Mouse (Mus musculus) cerebral cortex, adult 2 months (tissue): Measurements from ENCODE around the gene Hlcs.

Experiments used
- WGBS: fragments of 180-500 bp; shearing (Covaris S2); methylation state at CpG from one replicate; pipeline ENCODE4 v1.1.7; 2018; 5-methylcytosine and 5-hydroxymethylcytosine counted together

Hlcs gene

DNA sequence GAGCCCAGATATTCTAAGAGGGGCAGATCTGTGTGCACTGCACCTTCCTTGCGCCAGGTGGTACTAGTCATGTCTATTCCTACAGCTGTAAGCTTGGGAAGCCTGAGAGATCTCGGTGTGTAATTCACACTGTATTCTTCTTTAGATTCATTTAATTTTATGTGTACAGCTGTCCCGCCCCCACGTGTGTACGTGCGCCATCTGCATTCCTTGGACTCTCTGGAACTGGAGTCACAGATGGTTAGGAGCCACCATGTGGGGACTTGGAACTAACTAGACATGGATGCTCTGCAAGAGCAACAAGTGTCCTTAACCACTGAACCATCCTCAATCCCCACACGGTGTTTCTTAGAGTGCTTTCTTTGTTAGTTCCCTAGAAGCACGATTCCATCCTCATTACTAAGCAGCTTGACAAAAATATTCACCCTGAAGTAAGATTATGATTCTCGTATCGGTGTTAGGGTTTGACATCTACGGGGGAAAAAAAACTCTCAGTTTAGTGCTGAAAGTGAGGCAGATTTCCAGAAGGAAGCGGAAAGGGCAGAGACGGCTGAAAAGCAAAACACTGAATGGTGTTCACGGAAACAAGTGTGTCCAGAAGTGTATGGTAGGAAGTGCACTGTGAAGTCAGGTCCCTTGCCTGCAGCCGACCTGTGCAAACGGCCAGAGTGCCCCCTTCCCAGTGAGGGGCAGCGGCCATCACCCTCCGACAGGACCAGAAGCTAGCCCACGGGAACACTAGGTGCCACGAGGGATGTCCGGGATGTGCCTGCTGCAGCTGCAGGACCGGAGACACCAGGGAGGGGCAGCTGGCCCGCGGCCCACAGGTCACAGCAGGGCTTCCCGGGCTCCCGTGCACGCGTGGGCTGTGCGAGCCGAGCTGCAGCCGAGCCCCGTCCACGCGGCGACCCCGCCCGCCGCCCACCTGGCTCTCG lies 24.0 kb downstream of the Hlcs start:
- 6% methylated on average over 39 of the region's 39 CpGs for WGBS

DNA sequence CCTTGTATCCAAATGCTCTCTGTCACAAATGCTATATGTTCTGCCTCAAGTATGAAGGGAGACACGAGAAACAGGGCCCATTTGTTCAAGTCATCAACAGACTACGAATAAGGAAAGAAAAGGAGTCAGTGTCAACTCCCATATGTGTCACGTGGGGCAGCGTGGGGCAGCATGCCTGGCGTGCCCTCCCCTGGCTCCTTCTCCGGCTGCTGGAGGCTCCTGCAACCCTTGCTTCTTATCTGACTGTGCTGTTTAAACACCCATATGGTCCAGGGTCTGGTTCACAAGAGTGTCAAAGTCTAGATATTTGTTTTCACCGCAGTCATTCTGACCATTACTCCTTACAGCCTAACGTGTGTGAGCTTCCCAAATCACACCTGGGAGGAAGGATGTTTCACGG lies 25.5 kb downstream of the Hlcs start:
- 81% methylated on average over 9 of the region's 9 CpGs for WGBS

- 97% methylated on average over 3 of the region's 3 CpGs for WGBS
These were observed 29.4 kb downstream of the Hlcs start for GRCm38 (mm10) chr16:94283972-94284371.

DNA sequence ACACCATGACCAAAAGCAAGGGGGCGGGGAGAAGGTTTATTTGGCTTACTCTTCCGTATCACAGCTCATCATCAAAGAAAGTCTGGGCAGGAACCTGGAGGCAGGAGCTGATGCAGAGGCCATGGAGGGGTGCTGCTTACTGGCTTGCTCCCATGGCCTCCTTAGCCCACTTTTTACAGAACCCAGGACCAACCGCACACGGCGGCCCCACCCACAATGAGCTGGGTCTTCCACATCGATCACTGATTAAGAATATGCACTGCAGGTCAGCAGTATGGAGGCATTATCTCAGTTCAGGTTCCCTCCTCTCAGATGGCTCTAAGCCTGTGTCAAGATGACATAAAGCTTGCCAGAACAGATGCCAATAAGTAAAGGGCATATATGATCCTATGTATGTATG lies 42.5 kb downstream of the Hlcs start:
- WGBS = 83% methylated on average over 6 of the region's 6 CpGs

DNA sequence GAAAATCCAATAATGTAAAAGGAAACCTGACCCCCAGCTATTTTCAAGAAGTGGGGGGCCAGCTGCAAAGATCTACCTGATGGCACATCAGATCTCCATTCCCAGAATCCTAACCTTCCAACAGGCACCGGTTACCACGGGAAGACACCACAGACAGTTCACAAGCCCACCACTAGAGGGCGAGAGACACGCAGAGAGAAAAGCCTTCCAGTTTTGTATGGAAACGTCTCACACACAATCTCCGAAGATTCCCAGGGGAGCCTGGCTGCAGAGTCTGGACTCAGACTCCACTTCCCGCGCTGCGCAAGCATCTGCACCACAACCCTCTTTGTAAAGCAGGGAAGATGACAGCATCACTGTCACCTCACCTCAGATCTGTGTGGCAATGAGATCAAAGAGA lies 43.7 kb downstream of the Hlcs start:
- 1% methylated on average over 9 of the region's 9 CpGs for WGBS

- 91% methylated on average over 14 of the region's 14 CpGs for WGBS
These were observed 45.2 kb downstream of the Hlcs start for GRCm38 (mm10) chr16:94268205-94268604.

DNA sequence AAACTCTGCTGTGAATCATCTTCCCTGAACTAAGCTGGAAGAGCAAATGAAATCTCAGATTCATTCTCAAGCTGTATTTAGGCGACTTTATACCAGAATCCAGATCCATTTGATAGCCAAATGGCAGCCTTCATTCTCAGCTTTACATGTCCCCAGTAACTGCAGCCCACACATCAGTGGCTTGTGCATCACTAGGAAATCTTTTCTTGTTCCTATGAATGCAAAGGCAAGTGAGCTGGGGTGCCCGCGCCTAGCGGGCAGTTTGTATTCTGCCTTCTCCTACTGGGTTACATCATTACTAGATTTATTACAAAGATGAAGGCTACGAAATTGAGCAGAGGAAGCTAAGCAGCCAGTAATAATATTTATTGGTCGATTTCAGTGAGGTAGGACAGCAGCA lies 48.8 kb downstream of the Hlcs start:
- 62% methylated on average over 6 of the region's 6 CpGs for WGBS

DNA sequence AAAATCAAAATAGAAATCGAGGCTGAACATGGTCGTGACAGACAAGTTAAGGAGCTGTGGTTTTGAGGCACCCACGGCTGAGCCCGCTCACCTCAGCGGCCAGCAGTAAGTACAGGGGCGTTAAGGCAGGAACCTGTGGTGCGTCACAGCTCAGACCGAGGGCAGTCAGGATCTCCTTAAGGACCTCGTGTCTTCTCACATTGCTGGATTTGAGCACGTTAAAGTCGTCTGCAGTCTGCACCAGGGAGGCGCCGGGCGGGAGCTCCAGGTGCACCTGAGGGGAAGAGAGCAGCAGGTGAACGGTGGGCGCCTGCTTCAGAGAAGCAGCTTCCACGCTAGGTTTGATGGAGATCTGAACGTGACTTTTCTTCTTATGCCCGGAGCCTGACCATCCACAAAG lies 50.9 kb downstream of the Hlcs start:
- 95% methylated on average over 19 of the region's 19 CpGs for WGBS

DNA sequence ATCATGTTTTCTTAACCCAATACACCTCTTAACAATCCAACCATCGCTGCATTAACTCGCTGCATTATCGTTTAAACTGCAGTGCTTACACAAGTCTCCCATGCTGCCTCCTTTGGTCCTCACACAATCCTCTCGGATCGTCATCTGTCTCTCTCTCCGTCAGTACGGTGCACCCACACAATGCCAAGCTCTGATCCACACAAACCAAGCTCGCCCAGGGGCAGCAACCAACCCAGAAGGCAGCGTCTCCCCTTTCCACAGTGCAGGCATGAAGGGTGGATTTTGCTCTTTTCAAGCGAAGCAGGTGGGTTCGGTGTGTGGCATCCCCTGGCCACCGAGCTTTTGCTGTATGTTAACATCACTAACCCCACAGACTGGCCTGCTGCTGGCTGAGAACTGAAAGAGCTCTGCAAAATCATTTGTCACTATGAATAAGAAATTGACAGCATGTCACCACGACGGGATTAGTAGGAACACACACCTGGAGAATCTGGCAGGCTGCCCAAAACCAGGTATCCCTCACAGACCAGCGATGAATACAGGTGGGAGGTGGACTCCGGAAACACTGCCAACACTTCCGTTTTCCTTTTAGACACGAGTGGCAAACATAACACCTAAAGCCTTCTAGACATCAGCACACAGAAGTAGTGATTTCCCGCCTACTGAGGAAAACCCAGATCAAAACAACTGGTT lies 52.3 kb downstream of the Hlcs start:
- 81% methylated on average over 19 of the region's 19 CpGs for WGBS

GRCm38 (mm10) chr16:94258366-94259310 lies 54.7 kb downstream of the Hlcs start:
- WGBS = 61% methylated on average over 14 of the region's 14 CpGs

DNA sequence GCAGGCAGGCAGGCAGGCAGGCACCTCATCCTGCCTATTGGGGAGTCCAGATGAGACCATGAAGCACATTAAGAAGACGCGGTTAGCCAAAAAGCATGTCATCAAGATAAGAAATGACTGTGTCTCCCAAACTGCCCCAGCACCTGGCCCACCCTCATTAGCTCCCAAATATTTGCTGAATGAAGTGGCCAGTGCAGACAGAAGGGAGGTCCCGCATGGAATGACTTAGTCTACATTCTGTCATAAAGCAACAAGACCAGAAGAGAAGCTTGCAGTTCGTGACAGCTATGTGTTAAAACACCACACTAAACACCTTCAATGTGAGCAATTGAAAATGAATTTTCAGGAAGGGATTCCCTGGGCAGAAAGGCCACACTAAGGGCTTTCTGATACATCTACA lies 57.8 kb downstream of the Hlcs start:
- 95% methylated on average over 4 of the region's 4 CpGs for WGBS

GRCm38 (mm10) chr16:94255035-94255434 lies 58.3 kb downstream of the Hlcs start:
- 96% methylated on average over 6 of the region's 6 CpGs for WGBS

DNA sequence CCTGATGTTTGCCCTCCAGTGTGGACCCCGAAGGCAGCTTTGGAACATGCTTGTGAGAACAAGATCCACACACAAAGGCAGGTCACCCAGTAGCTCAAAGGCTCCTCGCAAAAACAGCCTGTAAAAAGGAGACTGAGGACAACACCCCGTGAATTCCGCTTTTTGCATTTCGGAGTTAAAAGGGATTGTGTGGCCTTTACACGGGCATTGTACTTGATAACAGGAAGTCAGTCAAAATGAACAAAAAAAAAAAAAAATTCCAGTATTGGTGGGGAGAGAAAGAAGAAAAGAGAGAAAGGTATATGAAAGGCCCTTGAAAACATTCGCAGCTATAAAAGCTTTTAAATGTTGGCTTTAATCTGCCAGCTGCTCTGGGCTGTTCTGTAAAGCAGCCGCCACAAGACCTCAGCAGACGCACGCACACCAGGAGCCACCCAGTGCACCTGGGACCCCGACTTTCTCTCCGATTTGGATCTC lies 58.9 kb downstream of the Hlcs start:
- WGBS = 83% methylated on average over 12 of the region's 12 CpGs

- 53% methylated on average over 24 of the region's 24 CpGs for WGBS
These were observed 59.5 kb downstream of the Hlcs start for GRCm38 (mm10) chr16:94253671-94254414.

- WGBS = 94% methylated on average over 13 of the region's 13 CpGs
These were observed 61.6 kb downstream of the Hlcs start for GRCm38 (mm10) chr16:94251756-94252155.

- WGBS = 56% methylated on average over 15 of the region's 15 CpGs
These were observed 62.6 kb downstream of the Hlcs start for GRCm38 (mm10) chr16:94250640-94251349.

DNA sequence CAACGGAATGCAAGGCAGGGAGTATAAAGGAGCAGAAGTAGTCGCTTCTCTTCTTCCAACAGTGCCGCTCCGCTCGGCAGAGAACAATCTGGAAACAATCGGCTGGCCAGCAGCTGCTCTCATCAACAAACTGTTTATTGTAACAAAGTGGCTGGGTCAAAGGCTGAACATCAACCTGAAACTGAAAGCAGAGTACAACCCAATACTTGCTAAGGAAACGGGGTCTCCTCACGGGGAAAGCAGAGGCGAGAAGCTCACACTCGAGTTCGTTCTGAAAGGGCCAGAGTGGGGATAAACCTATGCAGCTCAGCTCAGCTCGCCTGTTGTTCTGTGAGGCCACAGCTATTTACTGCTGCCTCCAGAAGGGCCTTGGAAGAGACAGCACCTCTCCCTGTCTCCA lies 63.2 kb downstream of the Hlcs start:
- WGBS = 69% methylated on average over 12 of the region's 12 CpGs

DNA sequence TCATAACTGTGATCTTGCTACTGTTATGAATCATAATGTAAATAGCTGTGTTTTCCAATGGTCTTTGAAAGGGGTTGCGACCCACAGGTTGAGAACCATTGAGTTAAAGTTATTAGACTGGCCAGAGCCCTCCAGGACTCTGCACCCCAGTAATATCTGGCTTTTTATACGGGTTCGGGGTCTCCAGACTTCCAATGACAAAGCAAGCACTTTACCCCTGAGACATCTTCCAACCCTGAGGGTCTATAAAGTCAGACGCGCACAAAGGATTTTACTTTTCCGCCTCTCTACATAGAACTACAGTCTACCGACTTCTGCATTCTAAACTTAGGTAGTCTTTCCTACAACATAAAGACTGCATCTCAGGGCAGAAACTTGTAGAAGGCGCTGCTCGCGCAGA lies 63.7 kb downstream of the Hlcs start:
- 86% methylated on average over 10 of the region's 10 CpGs for WGBS

DNA sequence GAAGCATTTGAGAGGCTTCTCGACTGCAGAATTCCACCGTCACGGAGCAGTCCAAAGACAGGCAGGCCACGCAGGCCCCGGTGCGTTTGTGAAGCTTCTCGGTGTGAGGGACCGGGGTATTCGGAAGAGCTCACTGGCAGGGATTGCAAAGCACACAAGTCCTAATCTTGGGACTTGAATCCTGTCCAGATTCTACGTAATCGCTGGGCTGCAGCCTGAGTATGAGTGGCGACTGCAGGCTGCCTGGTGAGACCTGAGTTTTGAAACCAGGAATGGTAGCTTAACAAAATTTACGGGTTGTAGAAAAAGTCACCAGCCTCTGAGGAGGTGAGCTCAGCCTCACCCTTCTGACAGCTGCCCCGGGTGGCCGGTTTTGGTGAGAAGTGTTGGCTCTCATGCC lies 64.7 kb downstream of the Hlcs start:
- 84% methylated on average over 15 of the region's 15 CpGs for WGBS

- 95% methylated on average over 8 of the region's 8 CpGs for WGBS
These were observed 66.4 kb downstream of the Hlcs start for GRCm38 (mm10) chr16:94246976-94247375.
